Mouse (Mus musculus): ENCODE results near the gene Pprc1.

Gene Pprc1

GRCm38 (mm10) chr19:46119458-46119857 is 74.8 kb downstream of the Pprc1 start:
- DNase-seq (ENCODE audit: low spot score in 2 of 2): no peak

- no peak for DNase-seq (ENCODE audit: low spot score in 2 of 2)
Measured at GRCm38 (mm10) chr19:46120872-46121271, 76.2 kb downstream of the Pprc1 start.

Data from left cerebral cortex, adult 9 months (tissue).